Mouse (Mus musculus): ENCODE measurements around the gene Ltbp1. TPM values are rescaled to one million over a fixed set of nuclear protein-coding genes. Genes with fewer than 3 reads are reported as not detected.
A peak's percentile ranks its signal among the peaks of the same experiment; 100 is the strongest.

The Ltbp1 gene
- polyA plus RNA-seq, 1 experiment from 2014 or later = 1.6 TPM

GRCm38 (mm10) chr17:74993726-74994581 is 11.4 kb upstream of the Ltbp1 start:
- WGBS = 3% methylated on average over 26 of the region's 26 CpGs
- Histone ChIP-seq H3K9me3 (ENCODE audit: control insufficient read depth, low read length) (0 out of 2 replicates have a peak, but pooled peaks cover 2% of the 10 kb centered on the region), H3K36me3 (ENCODE audit: control insufficient read depth, insufficient read depth, low read length) (no peaks in the 10 kb centered on the region), H3K9ac (ENCODE audit: low read depth, low read length) (peak overlapping the region; percentile 43), H3K27ac (ENCODE audit: low read depth, low read length) (no peak overlapping the region), H3K4me3 (ENCODE audit: low read length) (peak overlapping the region; percentile 36), H3K4me2 (ENCODE audit: low read length) (peak overlapping the region; percentile 69), H3K4me1 (ENCODE audit: control insufficient read depth, insufficient read depth, low read depth, low read length) (peaks cover 7% of the 10 kb centered on the region; the same call in 1 of the 2 replicates), H3K27me3 (replicated peaks; ENCODE audit: control insufficient read depth, insufficient read depth, low read length) (no peaks in the 10 kb centered on the region)
- peak; percentile 72 for ATAC-seq

- Histone ChIP-seq H3K27ac (ENCODE audit: low read depth, low read length) (no peak overlapping the region), H3K9me3 (ENCODE audit: control insufficient read depth, low read length) (0 out of 2 replicates have a peak, but pooled peaks cover 2% of the 10 kb centered on the region), H3K4me3 (ENCODE audit: low read length) (peak overlapping the region; percentile 36; the same call in 1 of the 2 replicates), H3K27me3 (replicated peaks; ENCODE audit: control insufficient read depth, insufficient read depth, low read length) (no peaks in the 10 kb centered on the region), H3K4me1 (ENCODE audit: control insufficient read depth, insufficient read depth, low read depth, low read length) (peaks cover 7% of the 10 kb centered on the region; the same call in 1 of the 2 replicates), H3K4me2 (ENCODE audit: low read length) (peak overlapping the region; percentile 69), H3K36me3 (ENCODE audit: control insufficient read depth, insufficient read depth, low read length) (no peaks in the 10 kb centered on the region), H3K9ac (ENCODE audit: low read depth, low read length) (no peak overlapping the region)
- 4% methylated on average over 4 of the region's 4 CpGs for WGBS
- no peak for ATAC-seq
Observed at GRCm38 (mm10) chr17:74994582-74994893, 10.8 kb upstream of the Ltbp1 start.

GRCm38 (mm10) chr17:74995266-74995665 is 10.1 kb upstream of the Ltbp1 start:
- WGBS = 54% methylated on average over 3 of the region's 3 CpGs
- no peak for ATAC-seq
- H3K9ac ChIP-seq (ENCODE audit: low read depth, low read length) = no peak overlapping the region
- 0 out of 2 replicates have a peak, but pooled peaks cover 2% of the 10 kb centered on the region for H3K9me3 ChIP-seq (ENCODE audit: control insufficient read depth, low read length)
- no peak overlapping the region for H3K4me2 ChIP-seq (ENCODE audit: low read length)
- no peak overlapping the region for H3K27ac ChIP-seq (ENCODE audit: low read depth, low read length)
- H3K4me3 ChIP-seq (ENCODE audit: low read length) = no peak overlapping the region
- no peaks in the 10 kb centered on the region for H3K36me3 ChIP-seq (ENCODE audit: control insufficient read depth, insufficient read depth, low read length)
- H3K4me1 ChIP-seq (ENCODE audit: control insufficient read depth, insufficient read depth, low read depth, low read length) = peaks cover 7% of the 10 kb centered on the region; the same call in 1 of the 2 replicates
- H3K27me3 ChIP-seq (replicated peaks; ENCODE audit: control insufficient read depth, insufficient read depth, low read length) = no peaks in the 10 kb centered on the region; the same call in 1 of the 2 replicates

- peaks cover 3% of the 10 kb centered on the region; the same call in 1 of the 2 replicates for H3K27me3 ChIP-seq (replicated peaks; ENCODE audit: control insufficient read depth, insufficient read depth, low read length)
- 79% methylated on average over 2 of the region's 2 CpGs for WGBS
- H3K4me3 ChIP-seq (ENCODE audit: low read length) = no peak overlapping the region
- H3K4me1 ChIP-seq (ENCODE audit: control insufficient read depth, insufficient read depth, low read depth, low read length) = no peaks in the 10 kb centered on the region; the same call in 1 of the 2 replicates
- H3K9ac ChIP-seq (ENCODE audit: low read depth, low read length) = no peak overlapping the region
- no peak overlapping the region for H3K27ac ChIP-seq (ENCODE audit: low read depth, low read length)
- ATAC-seq = no peak
- no peak overlapping the region for H3K4me2 ChIP-seq (ENCODE audit: low read length)
- H3K9me3 ChIP-seq (ENCODE audit: control insufficient read depth, low read length) = 0 out of 2 replicates have a peak, but pooled peaks cover 2% of the 10 kb centered on the region
- no peaks in the 10 kb centered on the region for H3K36me3 ChIP-seq (ENCODE audit: control insufficient read depth, insufficient read depth, low read length)
Observed at GRCm38 (mm10) chr17:75000066-75000465, 5.3 kb upstream of the Ltbp1 start.

- Histone ChIP-seq H3K27ac (ENCODE audit: low read depth, low read length) (no peak overlapping the region), H3K9me3 (ENCODE audit: control insufficient read depth, low read length) (no peaks in the 10 kb centered on the region), H3K4me1 (ENCODE audit: control insufficient read depth, insufficient read depth, low read depth, low read length) (peaks cover 4% of the 10 kb centered on the region), H3K4me2 (ENCODE audit: low read length) (peak overlapping the region; percentile 100), H3K36me3 (ENCODE audit: control insufficient read depth, insufficient read depth, low read length) (no peaks in the 10 kb centered on the region), H3K9ac (ENCODE audit: low read depth, low read length) (peak overlapping the region; percentile 76), H3K4me3 (ENCODE audit: low read length) (peak overlapping the region; percentile 88), H3K27me3 (replicated peaks; ENCODE audit: control insufficient read depth, insufficient read depth, low read length) (peaks cover 5% of the 10 kb centered on the region; the same call in 1 of the 2 replicates)
- WGBS = 0% methylated on average over 11 of the region's 11 CpGs
- ATAC-seq = peak; percentile 88
Observed at GRCm38 (mm10) chr17:75004820-75005219, 548 bp upstream of the Ltbp1 start.

- Histone ChIP-seq H3K4me3 (ENCODE audit: low read length) (peak overlapping the region; percentile 88), H3K9ac (ENCODE audit: low read depth, low read length) (peak overlapping the region; percentile 76), H3K27ac (ENCODE audit: low read depth, low read length) (peak overlapping the region; percentile 29; the same call in 1 of the 2 replicates), H3K36me3 (ENCODE audit: control insufficient read depth, insufficient read depth, low read length) (no peaks in the 10 kb centered on the region), H3K4me2 (ENCODE audit: low read length) (peak overlapping the region; percentile 100), H3K9me3 (ENCODE audit: control insufficient read depth, low read length) (no peaks in the 10 kb centered on the region), H3K4me1 (ENCODE audit: control insufficient read depth, insufficient read depth, low read depth, low read length) (peaks cover 4% of the 10 kb centered on the region), H3K27me3 (replicated peaks; ENCODE audit: control insufficient read depth, insufficient read depth, low read length) (0 out of 2 replicates have a peak, but pooled peaks cover 5% of the 10 kb centered on the region)
- WGBS = under 1% methylated on average over 78 of the region's 94 CpGs
- ATAC-seq = peak; percentile 68
Observed at GRCm38 (mm10) chr17:75005685-75006680, 615 bp downstream of the Ltbp1 start.

- 83% methylated on average over 6 of the region's 6 CpGs for WGBS
- H3K4me1 ChIP-seq (ENCODE audit: control insufficient read depth, insufficient read depth, low read depth, low read length) = peaks cover 4% of the 10 kb centered on the region
- H3K4me2 ChIP-seq (ENCODE audit: low read length) = no peak overlapping the region
- H3K36me3 ChIP-seq (ENCODE audit: control insufficient read depth, insufficient read depth, low read length) = no peaks in the 10 kb centered on the region
- no peak overlapping the region for H3K4me3 ChIP-seq (ENCODE audit: low read length)
- no peak overlapping the region for H3K27ac ChIP-seq (ENCODE audit: low read depth, low read length)
- H3K9me3 ChIP-seq (ENCODE audit: control insufficient read depth, low read length) = no peaks in the 10 kb centered on the region
- ATAC-seq = no peak
- H3K9ac ChIP-seq (ENCODE audit: low read depth, low read length) = no peak overlapping the region
- H3K27me3 ChIP-seq (replicated peaks; ENCODE audit: control insufficient read depth, insufficient read depth, low read length) = 0 out of 2 replicates have a peak, but pooled peaks cover 2% of the 10 kb centered on the region
Observed at GRCm38 (mm10) chr17:75010955-75011354, 5.6 kb downstream of the Ltbp1 start.

GRCm38 (mm10) chr17:75013211-75013610 is 7.8 kb downstream of the Ltbp1 start:
- Histone ChIP-seq H3K9ac (ENCODE audit: low read depth, low read length) (no peak overlapping the region), H3K9me3 (ENCODE audit: control insufficient read depth, low read length) (no peaks in the 10 kb centered on the region), H3K27me3 (replicated peaks; ENCODE audit: control insufficient read depth, insufficient read depth, low read length) (no peaks in the 10 kb centered on the region), H3K36me3 (ENCODE audit: control insufficient read depth, insufficient read depth, low read length) (no peaks in the 10 kb centered on the region), H3K4me1 (ENCODE audit: control insufficient read depth, insufficient read depth, low read depth, low read length) (no peaks in the 10 kb centered on the region), H3K27ac (ENCODE audit: low read depth, low read length) (no peak overlapping the region), H3K4me3 (ENCODE audit: low read length) (no peak overlapping the region), H3K4me2 (ENCODE audit: low read length) (no peak overlapping the region)
- 64% methylated on average over 4 of the region's 4 CpGs for WGBS
- no peak for ATAC-seq

All from hindbrain, embryonic 16.5 days (tissue).